In the genomic region with DNA sequence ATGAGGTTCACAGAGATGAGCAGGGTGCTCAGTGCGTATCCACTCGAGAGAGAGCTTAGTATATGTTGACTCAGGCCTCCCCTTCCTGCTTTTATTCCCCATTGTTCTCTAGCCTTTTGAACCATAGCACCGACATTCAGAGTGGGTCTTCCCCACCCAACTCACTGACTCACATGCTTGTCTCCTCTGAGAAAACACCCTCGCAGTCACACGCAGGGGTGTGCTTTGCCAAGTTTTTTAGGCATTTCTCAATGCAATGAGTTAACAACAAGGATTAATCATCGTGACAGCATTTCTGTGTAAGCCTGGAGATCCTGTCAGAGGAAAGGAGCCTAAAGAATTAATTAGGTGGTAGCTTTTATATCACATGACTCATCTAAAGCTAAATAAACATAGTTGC, we compare ENCODE assay signal across 12 mouse cellular contexts. TPM values are rescaled to one million over a fixed set of nuclear protein-coding genes. Genes with fewer than 3 reads are reported as not detected.
DNase-seq lines count a peak whose midpoint lies in the region; ATAC-seq lines count a peak whose summit lies in the region.
"Had no signal": no experiment of that assay in that cellular context is flagged by ENCODE, and none has a peak within 500 bp of the region (broad histone marks: within the 10 kb centered on the region; RNA-seq: fewer than 3 reads in every experiment).

No protein-coding gene starts in this region.

- H3K4me3 ChIP-seq in forebrain, embryonic 10.5 days: no peak overlapping the region
- no peak overlapping the region for H3K4me3 ChIP-seq in forebrain, embryonic 11.5 days (ENCODE audit: low read depth, low read length)
- H3K4me3 ChIP-seq: heart, embryonic 13.5 days had no signal

- DNase-seq in adrenal gland, adult 2 months: peak; percentile 54
- DNase-seq in adrenal gland, adult 18-20 months (ENCODE audit: low spot score in 2 of 2): no peak
- peak; percentile 9 for DNase-seq in left cerebral cortex, adult 11 months (ENCODE audit: low spot score)
- no peak for DNase-seq in left cerebral cortex, postnatal 4 days
- DNase-seq in fat pad, adult 2 months (ENCODE audit: extremely low read depth, low read depth, low spot score): peak; percentile 59
- peak; percentile 14 to 34 for DNase-seq in lung, postnatal 4 days
- no peak for DNase-seq in forebrain, embryonic 10.5 days (ENCODE audit: extremely low spot score, low spot score)
- no peak for DNase-seq in forebrain, embryonic 11.5 days (ENCODE audit: low spot score)
- DNase-seq: cerebellum, adult 11 months had no signal

- no peaks in the 10 kb centered on the region for H3K27me3 ChIP-seq in forebrain, embryonic 10.5 days (ENCODE audit: poor library complexity, severe bottlenecking)
- no peaks in the 10 kb centered on the region for H3K27me3 ChIP-seq in forebrain, embryonic 11.5 days (ENCODE audit: control insufficient read depth, insufficient read depth, low read length)

- intact Hi-C loops in left cerebral cortex, postnatal 4 days (cut with DNase I): no loop called here

- 84% methylated on average over 6 of the region's 6 CpGs for WGBS in forebrain, embryonic 10.5 days
- WGBS in forebrain, embryonic 11.5 days: 82% methylated on average over 6 of the region's 6 CpGs

- H3K4me2 ChIP-seq in forebrain, embryonic 11.5 days (ENCODE audit: low read depth, low read length, severe bottlenecking): no peak overlapping the region
- H3K4me2 ChIP-seq: heart, embryonic 13.5 days had no signal

- no peaks in the 10 kb centered on the region for H3K9me3 ChIP-seq in forebrain, embryonic 10.5 days
- no peaks in the 10 kb centered on the region for H3K9me3 ChIP-seq in forebrain, embryonic 11.5 days (ENCODE audit: control insufficient read depth, low read length)
- H3K9me3 ChIP-seq: heart, embryonic 13.5 days had no signal

- H3K9ac ChIP-seq in forebrain, embryonic 11.5 days (ENCODE audit: low read length): no peak overlapping the region
- H3K9ac ChIP-seq: heart, embryonic 13.5 days had no signal

- no peaks in the 10 kb centered on the region for H3K36me3 ChIP-seq in forebrain, embryonic 10.5 days (replicated peaks)
- H3K36me3 ChIP-seq in forebrain, embryonic 11.5 days (ENCODE audit: control insufficient read depth, insufficient read depth, low read length): no peaks in the 10 kb centered on the region
- H3K36me3 ChIP-seq: heart, embryonic 13.5 days had no signal

- ATAC-seq in forebrain, embryonic 11.5 days (replicated peaks; ENCODE audit: low FRiP score): no peak

- no peaks in the 10 kb centered on the region for H3K4me1 ChIP-seq in forebrain, embryonic 10.5 days
- H3K4me1 ChIP-seq in forebrain, embryonic 11.5 days (replicated peaks; ENCODE audit: control insufficient read depth, insufficient read depth, low read length): no peaks in the 10 kb centered on the region

- no peak overlapping the region for H3K27ac ChIP-seq in forebrain, embryonic 10.5 days
- H3K27ac ChIP-seq in forebrain, embryonic 11.5 days (ENCODE audit: low read depth, low read length): no peak overlapping the region
- H3K27ac ChIP-seq: heart, embryonic 13.5 days had no signal

RNA-seq across cellular contexts. Expression of a gene that starts 29.3 kb away (rescaled TPM):
- under 1 TPM in 1 of 2 experiments, not detected in 1; 0.06 TPM for total RNA-seq in adrenal gland, adult 2 months (2021)
- polyA plus RNA-seq in adrenal gland, adult 2 months (2012; rRNA removed): not detected in 2 replicates
- under 1 TPM in 1 of 2 experiments, not detected in 1; 0.07 TPM for total RNA-seq in adrenal gland, adult 18-20 months (2021)
- total RNA-seq in left cerebral cortex, postnatal 4 days (2021): under 1 TPM in 1 of 2 experiments, not detected in 1; 0.08 TPM
- 0.04 and 0.07 TPM in 2 replicates for polyA plus RNA-seq in forebrain, embryonic 10.5 days (2016; fragmentation: Nextera tagmentation; extraction: Ambion mirVana)
- not detected in 2 replicates for polyA plus RNA-seq in forebrain, embryonic 11.5 days (2014; fragmentation: Nextera tagmentation; extraction: Ambion mirVana)
- polyA plus RNA-seq: limb, embryonic 11.5 days; spleen, adult 2 months had no signal

Comparison
In these comparisons a context has a peak if more than half of its experiments do, and no peak if none do; other contexts are left out.
1. DNase-seq: peak in adrenal gland, adult 2 months (single experiment), left cerebral cortex, adult 11 months (single experiment), fat pad, adult 2 months (single experiment) and lung, postnatal 4 days (2 of 2); none in adrenal gland, adult 18-20 months (0 of 2), left cerebral cortex, postnatal 4 days (single experiment), forebrain, embryonic 10.5 days (single experiment) and forebrain, embryonic 11.5 days (single experiment).